Mouse (Mus musculus) layer of hippocampus, adult 18-20 months (tissue): ENCODE results near the gene Cmya5. TPM values are rescaled to one million over a fixed set of nuclear protein-coding genes. Genes with fewer than 3 reads are reported as not detected.
"Not testable (repeated sequence)": the region's sequence is repeated elsewhere in the genome, so short reads cannot be mapped to it uniquely, and the experiment has no call there.

ENCODE experiments used
- DNase-seq, 2 experiments: peaks; one replicate each; pipeline ENCODE4 v3.0.0; 2022; ENCODE audit warnings: low spot score in 2 of 2
- total RNA-seq, 2 experiments: library from RNA; stranded (reverse); gene quantifications; 2 replicates each; pipeline ENCODE4 v1.2.3; 2021

Cmya5 gene
- total RNA-seq, 2 experiments from 2014 or later = 3.3 to 3.4 TPM

GRCm38 (mm10) chr13:93128111-93128860 is 16.2 kb downstream of the Cmya5 start:
- no peak for DNase-seq

GRCm38 (mm10) chr13:93122321-93122720 is 22.2 kb downstream of the Cmya5 start:
- DNase-seq = no peak

GRCm38 (mm10) chr13:93117241-93117640 is 27.3 kb downstream of the Cmya5 start:
- DNase-seq = no peak

DNA sequence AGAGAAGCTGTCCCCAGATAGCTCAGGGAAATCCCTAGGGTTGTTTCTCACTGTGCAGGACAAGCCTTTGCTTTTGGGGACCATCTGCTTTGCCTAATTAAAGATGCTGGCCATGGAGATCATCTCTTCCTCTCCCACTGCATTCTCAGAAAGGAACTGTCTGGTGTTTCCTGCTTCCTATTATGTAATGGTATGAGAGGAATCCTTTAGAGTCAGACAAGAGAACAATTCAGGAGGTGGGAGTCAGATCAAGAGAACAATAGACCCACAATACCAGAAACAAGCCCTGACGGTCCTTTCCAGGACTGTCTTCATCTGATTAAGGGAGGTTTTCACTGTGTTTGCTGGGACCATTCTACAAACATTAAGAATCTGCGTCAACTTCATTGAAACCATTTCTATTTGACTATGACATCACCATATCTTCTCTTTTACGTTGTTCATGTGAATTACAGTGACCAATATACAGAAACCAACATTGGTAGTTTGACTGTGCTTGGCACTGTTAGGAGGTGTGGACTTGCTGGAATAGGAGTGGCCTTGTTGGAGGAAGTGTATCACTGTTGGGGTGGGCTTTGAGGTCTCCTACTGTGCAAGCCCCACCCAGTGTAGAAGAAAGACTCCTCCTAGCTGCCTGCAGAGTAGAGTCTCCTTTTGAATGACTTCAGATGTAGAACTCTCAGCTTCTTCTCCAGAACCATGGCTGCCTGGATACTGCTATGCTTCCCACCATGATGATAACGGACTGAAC is 42.0 kb downstream of the Cmya5 start:
- DNase-seq = no peak

DNA sequence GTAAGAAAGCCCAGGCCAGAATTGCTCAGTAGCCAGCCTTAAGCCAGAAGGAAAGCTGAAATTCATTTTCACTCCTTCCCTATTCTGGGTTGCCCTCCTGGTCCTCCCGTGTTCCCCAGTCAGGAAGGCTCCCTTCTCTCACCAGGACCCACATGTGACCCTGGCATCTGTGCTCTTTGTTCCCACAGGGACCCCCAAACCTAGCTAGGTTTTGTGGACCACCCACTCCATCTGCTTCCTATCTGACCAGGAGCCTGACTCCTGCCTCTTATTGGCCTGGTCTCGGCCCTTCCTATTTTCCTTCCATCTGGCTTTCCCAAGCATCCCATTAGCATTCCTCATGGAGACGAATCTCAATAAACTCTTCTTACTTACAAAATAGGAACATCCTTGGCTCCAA is 45.9 kb downstream of the Cmya5 start:
- no peak for DNase-seq

DNA sequence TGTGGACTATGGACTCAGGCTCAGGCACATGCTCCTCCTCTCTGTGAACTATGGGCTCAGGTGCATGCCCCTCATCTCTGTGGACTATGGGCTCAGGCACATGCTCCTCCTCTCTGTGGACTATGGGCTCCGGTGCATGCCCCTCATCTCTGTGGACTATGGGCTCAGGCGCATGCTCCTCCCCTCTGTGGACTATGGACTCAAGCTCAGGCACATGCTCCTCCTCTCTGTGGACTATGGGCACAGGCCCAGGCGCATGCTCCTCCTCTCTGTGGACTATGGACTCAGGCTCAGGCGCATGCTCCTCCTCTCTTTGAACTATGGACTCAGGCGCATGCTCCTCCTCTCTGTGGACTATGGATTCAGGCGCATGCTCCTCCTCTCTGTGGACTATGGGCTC is 47.9 kb downstream of the Cmya5 start:
- no peak for DNase-seq

DNA sequence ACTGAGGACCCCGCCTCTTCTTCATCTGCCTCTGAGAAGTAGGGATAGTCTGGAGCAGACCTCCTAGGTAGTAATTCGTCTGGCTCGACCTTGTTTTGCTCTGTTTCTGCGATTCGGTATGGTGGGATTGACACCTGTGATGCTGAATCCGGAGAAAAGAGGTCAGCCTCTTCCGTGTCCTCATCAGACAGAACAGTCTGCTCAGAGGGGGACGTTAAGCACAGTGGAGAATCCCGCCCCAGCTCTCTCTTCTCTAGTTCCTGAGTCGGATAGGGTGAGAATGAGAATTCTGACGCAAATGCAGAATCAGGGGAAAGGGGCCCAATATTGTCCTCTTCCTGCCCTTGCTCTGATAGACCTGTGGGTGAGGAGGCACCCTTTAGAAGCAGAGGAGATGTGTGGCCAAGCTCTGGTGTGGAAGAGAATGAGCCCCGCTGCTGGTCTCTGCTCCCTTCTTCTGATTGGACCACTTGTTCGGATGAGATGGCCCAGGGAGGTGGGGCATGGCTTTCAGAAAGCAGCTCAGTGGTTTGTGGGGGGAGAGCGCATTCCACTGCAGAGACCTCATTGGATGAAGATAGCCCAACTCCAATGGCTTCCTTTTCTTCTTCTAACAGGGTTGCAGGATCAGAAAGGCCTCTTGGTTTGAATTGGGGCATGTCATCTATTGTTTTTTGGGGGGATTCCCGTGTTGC is 49.3 kb downstream of the Cmya5 start:
- DNase-seq = no peak

- peak in 1 of 2 experiments; percentile 48 for DNase-seq
Observed at GRCm38 (mm10) chr13:93094204-93094935, 50.2 kb downstream of the Cmya5 start.

DNA sequence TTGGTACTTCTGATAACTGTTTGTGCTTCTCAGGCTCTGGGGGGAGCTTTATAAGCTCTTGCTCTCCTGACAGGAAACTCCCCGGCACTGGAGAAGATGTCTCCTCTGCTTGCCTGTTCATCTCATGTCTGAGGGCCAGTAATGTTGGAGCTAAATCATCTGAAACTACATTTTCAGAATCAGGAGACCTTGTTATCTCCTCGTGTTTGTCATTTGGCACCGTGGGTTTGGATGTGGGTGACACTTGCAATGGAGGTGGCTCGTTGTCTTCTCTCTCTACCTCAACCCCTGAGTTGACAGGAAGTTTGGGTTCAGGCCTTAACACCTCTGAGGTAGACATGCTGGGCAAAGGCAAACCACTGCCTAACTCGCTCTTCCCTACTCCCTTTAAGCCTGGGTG is 50.8 kb downstream of the Cmya5 start:
- DNase-seq = no peak

DNA sequence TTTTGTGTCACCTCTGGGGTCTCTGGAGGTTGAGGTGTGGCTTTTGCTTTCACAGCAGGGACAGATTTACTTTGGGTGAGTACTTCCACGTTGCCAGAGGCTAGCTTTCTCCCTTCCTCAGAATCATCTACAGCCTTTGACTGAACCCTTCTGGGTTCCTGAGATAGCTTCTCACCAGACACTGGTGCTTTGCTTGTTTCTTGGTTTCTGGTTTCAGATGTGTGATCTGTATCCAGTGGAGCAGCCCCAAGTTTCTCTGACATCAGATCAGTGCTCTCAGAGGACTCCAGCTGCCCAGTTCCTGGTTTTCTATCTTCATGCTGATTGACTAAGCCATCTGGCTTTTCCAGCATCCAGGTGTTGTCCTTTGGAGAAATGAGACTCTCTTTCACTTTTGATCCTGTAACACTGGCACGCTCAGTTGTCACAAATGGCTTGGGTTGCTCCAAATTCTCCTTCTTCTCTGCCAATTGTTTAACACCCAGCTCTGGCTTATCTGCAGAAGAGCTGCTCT is 51.6 kb downstream of the Cmya5 start:
- no peak for DNase-seq

DNA sequence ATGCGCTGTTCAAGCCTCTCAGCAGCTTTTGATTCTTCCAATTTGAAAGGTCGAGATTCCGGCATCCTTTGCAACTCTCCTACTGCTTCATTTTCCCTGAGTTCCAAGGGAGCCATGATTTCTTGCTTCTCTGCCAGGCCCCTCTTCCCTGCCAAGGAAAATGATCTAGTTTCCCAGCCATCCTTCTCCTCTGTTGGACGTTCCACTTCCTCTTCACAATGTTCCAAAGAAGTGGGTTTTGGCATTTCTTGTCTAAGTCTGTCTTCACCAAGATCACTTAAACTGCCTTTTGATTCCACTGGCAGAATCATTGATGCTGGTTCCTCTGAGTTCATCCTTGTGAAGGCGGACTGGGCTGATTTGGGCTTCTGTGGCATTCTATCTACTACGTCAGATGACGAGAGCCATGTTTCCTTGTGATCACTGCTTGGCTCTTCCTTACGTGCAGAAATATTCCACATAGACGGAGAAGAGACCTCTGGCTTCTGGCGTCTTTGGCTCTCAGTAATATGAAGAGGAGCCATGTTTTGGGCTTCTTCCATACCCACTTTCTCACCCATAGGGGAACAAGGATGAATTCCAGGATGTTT is 52.6 kb downstream of the Cmya5 start:
- DNase-seq = peak in 1 of 2 experiments; percentile 12

DNA sequence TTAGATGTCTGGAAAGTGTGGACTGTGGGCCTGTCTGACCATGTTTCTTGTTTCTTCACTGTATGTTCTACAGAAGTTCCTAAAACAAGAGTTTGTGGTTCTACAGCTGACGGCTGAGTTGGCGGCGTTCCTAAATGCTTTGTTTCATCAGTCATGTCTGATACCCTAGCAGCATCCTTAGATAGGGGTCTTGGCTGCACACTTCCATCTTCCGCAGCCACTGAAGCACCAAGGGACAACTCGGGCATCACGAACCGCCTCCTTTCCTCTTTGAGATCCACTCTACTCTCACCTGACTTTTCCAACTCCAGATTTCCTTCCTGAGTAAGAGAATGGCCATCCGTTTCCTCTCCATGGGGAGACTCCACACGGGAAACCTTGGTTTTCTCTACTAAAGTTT is 53.3 kb downstream of the Cmya5 start:
- no peak for DNase-seq

DNA sequence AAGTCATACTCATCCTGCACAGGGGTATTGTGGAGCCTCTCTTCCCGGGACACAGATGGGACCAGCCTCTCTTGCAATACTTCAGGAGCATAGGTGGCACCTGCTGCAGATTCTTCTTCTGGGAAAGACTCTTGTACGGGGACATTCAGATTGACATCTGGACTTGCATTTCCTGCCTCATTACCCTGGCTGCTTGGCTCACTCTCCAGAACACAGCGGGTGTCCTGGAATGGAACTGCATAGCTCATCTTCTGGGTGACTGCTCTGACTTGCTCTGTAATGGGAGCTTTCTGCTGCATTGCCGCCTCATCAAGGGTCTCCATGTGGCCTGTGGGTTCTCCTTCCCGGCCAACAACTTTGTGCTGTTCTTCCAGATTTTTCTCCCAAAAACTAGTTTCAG is 55.0 kb downstream of the Cmya5 start:
- no peak for DNase-seq

GRCm38 (mm10) chr13:93085711-93086110 is 58.8 kb downstream of the Cmya5 start:
- no peak for DNase-seq

GRCm38 (mm10) chr13:93082324-93082723 is 62.2 kb downstream of the Cmya5 start:
- DNase-seq = not testable (repeated sequence)

DNA sequence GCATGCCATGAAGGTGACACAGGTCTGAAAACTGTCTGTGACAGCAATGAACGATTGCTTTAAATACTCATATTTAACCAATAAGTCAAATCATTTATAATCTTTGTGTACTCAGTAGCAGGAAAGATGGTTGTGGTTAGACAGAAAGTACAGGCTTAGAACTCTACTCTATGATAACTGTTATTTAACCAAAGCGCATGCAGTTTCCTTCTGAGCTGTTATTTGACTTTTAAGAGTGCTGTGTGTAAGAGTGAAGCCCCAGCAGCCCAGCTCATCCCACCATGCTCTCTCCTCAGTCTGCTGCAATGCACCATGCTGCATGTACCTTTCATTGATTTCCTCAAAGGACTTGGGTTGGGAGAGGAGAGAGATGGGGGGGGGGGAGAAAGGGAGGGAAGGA is 63.7 kb downstream of the Cmya5 start:
- DNase-seq = no peak

- peak in 1 of 2 experiments; percentile 66 for DNase-seq
Observed at GRCm38 (mm10) chr13:93074147-93074641, 70.3 kb downstream of the Cmya5 start.

- peak; percentile 82 to 91 for DNase-seq
Observed at GRCm38 (mm10) chr13:93073595-93073994, 70.9 kb downstream of the Cmya5 start.

DNA sequence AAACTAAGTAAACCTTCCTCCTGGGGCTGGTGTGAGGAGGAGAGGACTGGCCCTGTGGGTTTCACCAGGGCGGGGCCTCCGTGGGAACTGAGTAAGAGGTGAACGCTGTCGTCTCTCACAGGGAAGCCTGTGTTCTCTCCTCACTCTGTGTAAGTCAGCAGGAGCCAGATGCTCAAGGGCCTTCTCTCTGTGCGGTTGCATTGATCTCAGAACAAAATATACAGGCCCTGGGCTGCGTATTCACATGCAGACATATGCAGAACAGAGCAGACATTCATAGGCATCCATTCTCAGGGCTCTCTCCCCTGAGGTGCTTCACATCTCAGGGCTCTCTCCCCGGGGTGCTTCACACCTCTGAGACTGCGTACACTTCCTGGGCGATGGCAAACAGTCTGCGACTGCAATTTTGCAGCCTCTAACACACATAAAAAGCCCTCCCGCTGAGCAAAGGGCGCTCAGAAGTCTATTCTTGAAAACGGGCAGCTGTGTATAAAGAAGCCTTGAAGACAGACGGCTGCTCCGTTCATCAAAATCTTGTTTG is 71.6 kb downstream of the Cmya5 start:
- DNase-seq = peak in 1 of 2 experiments; percentile 44

GRCm38 (mm10) chr13:93070406-93070805 is 74.1 kb downstream of the Cmya5 start:
- no peak for DNase-seq
